Mouse (Mus musculus) liver, embryonic 14.5 days (tissue): ENCODE measurements at regions not wholly inside any gene's neighbourhood (a gene's known extent, or its start where the extent isn't known, plus 50 kb on each side); places are given as distances from the start of the nearest gene placed in this dataset.

Source experiments
- CTCF ChIP-seq: IDR thresholded peaks from 2 replicates; pipeline ENCODE4 v1.5.1; 2016; ENCODE audit warnings: antibody characterized with exemption, low read depth, control low read depth
- EP300 ChIP-seq: IDR thresholded peaks from 2 replicates; pipeline ENCODE4 v1.6.1; 2016; ENCODE audit warnings: antibody characterized with exemption, low read depth

GRCm38 (mm10) chr7:83394156-83394555 lies 190.6 kb upstream of the Tmc3 start:
- TF ChIP-seq EP300: no peak
- no peak for TF ChIP-seq CTCF
